Mouse (Mus musculus): Measurements from ENCODE around the gene Tmem95.

The Tmem95 gene

GRCm38 (mm10) chr11:69877878-69878277 is at the start of gene Tmem95:
Tmem95 (minus strand) TSS chr11:69878018.
- peak; percentile 90 for DNase-seq

- no peak for DNase-seq
Observed at GRCm38 (mm10) chr11:69927501-69927900, 49.7 kb upstream of the Tmem95 start.

- no peak for DNase-seq
Observed at GRCm38 (mm10) chr11:69922796-69923195, 45.0 kb upstream of the Tmem95 start.

GRCm38 (mm10) chr11:69922012-69922756 is 44.4 kb upstream of the Tmem95 start:
- no peak for DNase-seq

GRCm38 (mm10) chr11:69921114-69922011 is 43.5 kb upstream of the Tmem95 start, which contains the start of gene Eif5a:
Eif5a (minus strand) TSS chr11:69921958.
- DNase-seq, result peak; percentile 100

- peak; percentile 98 for DNase-seq
Observed at GRCm38 (mm10) chr11:69920266-69921031, 42.6 kb upstream of the Tmem95 start.

- peak; percentile 99 for DNase-seq
Observed at GRCm38 (mm10) chr11:69919661-69920265, 41.9 kb upstream of the Tmem95 start.

- peak; percentile 90 for DNase-seq
Observed at GRCm38 (mm10) chr11:69919053-69919452, 41.2 kb upstream of the Tmem95 start.

- no peak for DNase-seq
Observed at GRCm38 (mm10) chr11:69918118-69918517, 40.3 kb upstream of the Tmem95 start.

- DNase-seq, result peak; percentile 76
Observed at GRCm38 (mm10) chr11:69917379-69917948, 39.6 kb upstream of the Tmem95 start.

- DNase-seq, result peak; percentile 91
Observed at GRCm38 (mm10) chr11:69916652-69917378, 39.0 kb upstream of the Tmem95 start.

GRCm38 (mm10) chr11:69915667-69916627 is 38.1 kb upstream of the Tmem95 start:
- DNase-seq, result peak; percentile 90

- no peak for DNase-seq
Observed at GRCm38 (mm10) chr11:69914917-69915430, 37.2 kb upstream of the Tmem95 start.

- DNase-seq, result no peak
Observed at GRCm38 (mm10) chr11:69914372-69914764, 36.5 kb upstream of the Tmem95 start.

GRCm38 (mm10) chr11:69913554-69914371 is 35.9 kb upstream of the Tmem95 start, which contains the start of gene Gps2:
Gps2 (plus strand) TSS chr11:69913888.
- DNase-seq, result peak; percentile 99

- peak; percentile 93 for DNase-seq
Observed at GRCm38 (mm10) chr11:69912716-69913530, 35.1 kb upstream of the Tmem95 start.

GRCm38 (mm10) chr11:69911701-69912100 is 33.9 kb upstream of the Tmem95 start:
- peak; percentile 90 for DNase-seq

Measured in heart, adult 11 months (tissue).